Mouse (Mus musculus) liver, embryonic 14.5 days (tissue): ENCODE results near the gene Ncln. TPM values are rescaled to one million over a fixed set of nuclear protein-coding genes. Genes with fewer than 3 reads are reported as not detected.

ENCODE experiments used
- ATAC-seq: fragments of 200-750 bp; cut with Nextera tagmentation; 2 replicates; pipeline ENCODE4 v1.8.0; 2017; ENCODE audit warnings: moderate number of reproducible peaks, mild to moderate bottlenecking, moderate library complexity; ENCODE audit not compliant: insufficient read depth
- DNase-seq, 3 experiments: peaks; one replicate each; pipeline ENCODE4 v3.0.0-alpha.2; 2012 to 2013; ENCODE audit warnings: low read depth in 3 of 3, low spot score in 3 of 3
- H3K27ac ChIP-seq: fragments of 300-500 bp; sonication (generic); 2 replicates; pipeline ENCODE4 v1.5.1; 2014; ENCODE audit warnings: moderate library complexity, mild to moderate bottlenecking, control low read depth, inconsistent platforms
- H3K27me3 ChIP-seq: fragments of 300-500 bp; sonication (generic); 2 replicates; pipeline ENCODE4 v1.6.1; 2014; ENCODE audit warnings: mild to moderate bottlenecking, low read length, moderate library complexity; ENCODE audit not compliant: control insufficient read depth, insufficient read depth
- H3K36me3 ChIP-seq: fragments of 300-500 bp; sonication (generic); replicated peaks from 2 replicates; pipeline ENCODE4 v1.6.1; 2014; ENCODE audit warnings: low read depth; ENCODE audit not compliant: control insufficient read depth, insufficient read depth
- H3K4me1 ChIP-seq, 2 experiments: fragments of 200-500 bp in 1 of 2; fragments of 300-500 bp in 1 of 2; sonication (generic) in 1 of 2; replicated peaks; 2 replicates each; pipeline ENCODE4 v1.6.1; 2012 to 2014; ENCODE audit warnings: antibody characterized with exemption in 1 of 2, inconsistent platforms in 1 of 2, low read length in 1 of 2; ENCODE audit not compliant: control insufficient read depth in 2 of 2, insufficient read depth in 2 of 2
- H3K4me2 ChIP-seq: fragments of 300-500 bp; sonication (generic); 2 replicates; pipeline ENCODE4 v1.6.1; 2014; ENCODE audit warnings: low read depth, mild to moderate bottlenecking, control low read depth, moderate library complexity
- H3K4me3 ChIP-seq, 2 experiments: fragments of 200-500 bp in 1 of 2; fragments of 300-500 bp in 1 of 2; sonication (generic) in 1 of 2; 2 replicates each; pipeline ENCODE4 v1.5.1; 2012 to 2014; ENCODE audit warnings: low read depth in 2 of 2, low read length in 2 of 2, mild to moderate bottlenecking in 2 of 2, control low read depth in 1 of 2, inconsistent platforms in 1 of 2, moderate library complexity in 1 of 2; ENCODE audit not compliant: insufficient read depth in 1 of 2
- H3K9ac ChIP-seq: fragments of 300-500 bp; sonication (generic); replicated peaks from 2 replicates; pipeline ENCODE4 v1.6.1; 2014; ENCODE audit warnings: mild to moderate bottlenecking, control low read depth, moderate library complexity
- H3K9me3 ChIP-seq: fragments of 300-500 bp; sonication (generic); 2 replicates; pipeline ENCODE4 v1.6.1; 2016; ENCODE audit warnings: low read length, mixed read lengths; ENCODE audit not compliant: control insufficient read depth
- CTCF ChIP-seq: IDR thresholded peaks from 2 replicates; pipeline ENCODE4 v1.5.1; 2016; ENCODE audit warnings: antibody characterized with exemption, low read depth, control low read depth
- EP300 ChIP-seq: IDR thresholded peaks from 2 replicates; pipeline ENCODE4 v1.6.1; 2016; ENCODE audit warnings: antibody characterized with exemption, low read depth
- WGBS: fragments of 180-500 bp; shearing (Covaris S2); extraction: QIAGEN DNeasy Blood & Tissue Kit; methylation state at CpG from one replicate; pipeline ENCODE4 v1.1.7; 2014; ENCODE audit not compliant: insufficient replicate concordance; 5-methylcytosine and 5-hydroxymethylcytosine counted together
- polyA plus RNA-seq, 2 experiments: library from polyadenylated mRNA; depleted of rRNA in 1 of 2; stranded (reverse) in 1 of 2; unstranded in 1 of 2; fragments of >200 nt; fragmentation: Nextera tagmentation in 1 of 2; extraction: Ambion mirVana in 1 of 2; gene quantifications; 2 replicates each; pipeline versions ENCODE4 v1.2.1 to v1.2.3; 2012 to 2014

Ncln gene
- polyA plus RNA-seq (2012; rRNA removed) (55.7 and 71.3 TPM in 2 replicates), polyA plus RNA-seq (2014; fragmentation: Nextera tagmentation; extraction: Ambion mirVana) (23.7 and 29.4 TPM in 2 replicates)

DNA sequence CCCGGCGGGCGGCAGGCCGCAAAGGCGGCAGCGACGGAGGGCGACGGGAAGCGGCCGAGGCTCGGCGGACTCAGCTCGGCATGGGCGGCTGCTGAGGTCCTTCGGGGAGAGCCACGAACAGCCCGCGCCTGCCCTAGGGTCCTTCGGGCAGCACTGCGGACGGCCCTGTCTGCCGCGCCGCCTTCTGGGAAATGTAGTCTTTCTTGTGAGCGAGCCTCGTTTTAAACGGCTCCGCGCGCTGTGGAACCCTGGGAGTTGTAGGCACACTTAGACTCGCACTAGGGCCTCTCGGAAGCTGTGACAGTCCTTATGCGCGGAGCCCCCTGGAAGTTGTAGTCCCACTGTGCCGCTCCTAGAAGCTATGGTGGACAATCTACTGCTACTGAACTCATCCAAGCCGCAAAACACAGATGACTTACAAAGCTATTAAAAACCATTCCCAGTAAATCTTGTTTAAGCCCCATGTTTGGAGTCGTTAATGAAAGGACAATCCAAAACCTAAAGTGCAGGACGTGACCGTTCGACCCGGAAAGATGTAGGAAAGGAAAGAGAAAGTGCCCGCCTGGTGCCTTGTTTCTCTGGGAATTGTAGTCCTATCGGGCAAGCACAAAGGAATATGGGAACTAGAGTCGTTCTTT lies at the start of gene Ncln:
Gene Ncln (minus strand): TSS at position 129 of the 638 bp plus-strand sequence.
- peak within 1 kb of the TSS; percentile 72 to 86 for H3K4me3 ChIP-seq
- peaks cover 10 to 20% of the 10 kb centered on the region in 2 experiments for H3K4me1 ChIP-seq
- peaks cover 4% of the 10 kb centered on the region for H3K36me3 ChIP-seq
- ATAC-seq (peak; percentile 93), DNase-seq (peak; percentile 97 to 98 (median 97))
- H3K27ac ChIP-seq: peak within 1 kb of the TSS; percentile 35
- H3K9me3 ChIP-seq: no peaks in the 10 kb centered on the region
- H3K27me3 ChIP-seq: no peaks in the 10 kb centered on the region
- peak; percentile 29; the same call in 1 of the 2 replicates for TF ChIP-seq EP300
- TF ChIP-seq CTCF: no peak
- WGBS: under 1% methylated on average over 38 of the region's 45 CpGs
- peak within 1 kb of the TSS; percentile 72 for H3K9ac ChIP-seq
- H3K4me2 ChIP-seq: peak within 1 kb of the TSS; percentile 94

DNA sequence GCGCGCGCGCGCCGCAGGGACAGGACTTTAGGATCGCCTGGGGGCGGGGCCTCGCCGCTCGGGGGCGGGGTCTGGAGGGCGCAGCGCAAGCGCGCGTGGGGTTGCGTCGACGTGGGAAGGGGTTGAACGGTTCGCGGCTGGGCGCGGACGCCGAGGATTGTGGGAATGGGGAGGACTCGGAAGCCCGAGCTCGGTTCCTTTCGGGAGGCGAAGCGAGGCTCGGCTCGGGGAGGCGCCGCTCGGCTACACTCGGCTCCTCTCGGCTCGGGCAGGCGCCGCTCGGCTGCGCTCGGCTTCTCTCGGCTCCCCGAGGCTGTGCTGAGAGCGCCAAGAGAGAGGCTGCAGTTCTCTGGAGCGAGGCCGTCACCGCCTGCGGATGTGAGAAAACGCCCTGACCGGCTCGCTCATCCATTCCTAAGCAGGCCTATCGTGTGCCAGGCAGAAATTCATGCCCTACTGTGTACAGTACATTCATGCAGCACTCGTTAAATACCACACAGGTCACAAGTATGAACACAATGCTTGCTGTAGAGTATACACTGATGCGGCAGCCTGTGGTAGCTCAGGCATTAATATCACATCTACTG lies 49.1 kb upstream of the Ncln start, which contains the start of gene Gna11:
Gene Gna11 (minus strand): TSS at position 30 of the 587 bp plus-strand sequence.
- Histone ChIP-seq H3K9me3 (no peaks in the 10 kb centered on the region), H3K36me3 (no peaks in the 10 kb centered on the region), H3K4me1 (peaks cover 17 to 34% of the 10 kb centered on the region in 2 experiments), H3K4me2 (peak within 1 kb of the TSS; percentile 88), H3K9ac (peak within 1 kb of the TSS; percentile 75), H3K4me3 (peak within 1 kb of the TSS; percentile 71 to 78), H3K27ac (peak within 1 kb of the TSS; percentile 91), H3K27me3 (no peaks in the 10 kb centered on the region)
- DNase-seq (peak; percentile 93 to 94 (median 94)), ATAC-seq (peak; percentile 89)
- TF ChIP-seq CTCF: no peak
- no peak for TF ChIP-seq EP300
- WGBS: 1% methylated on average over 59 of the region's 59 CpGs

GRCm38 (mm10) chr10:81544296-81545160 lies 48.3 kb upstream of the Ncln start:
- no peak for DNase-seq
- H3K4me2 ChIP-seq: peak overlapping the region; percentile 88
- H3K27ac ChIP-seq: peak overlapping the region; percentile 46
- H3K9me3 ChIP-seq: no peaks in the 10 kb centered on the region
- peak overlapping the region; percentile 74 for H3K9ac ChIP-seq
- no peaks in the 10 kb centered on the region for H3K27me3 ChIP-seq
- H3K4me1 ChIP-seq: peaks cover 17 to 34% of the 10 kb centered on the region in 2 experiments
- no peaks in the 10 kb centered on the region for H3K36me3 ChIP-seq
- TF ChIP-seq EP300: no peak
- no peak for TF ChIP-seq CTCF
- peak; percentile 19; the same call in 1 of the 2 replicates for ATAC-seq
- peak overlapping the region; percentile 71 to 78 for H3K4me3 ChIP-seq
- WGBS: under 1% methylated on average over 88 of the region's 93 CpGs

DNA sequence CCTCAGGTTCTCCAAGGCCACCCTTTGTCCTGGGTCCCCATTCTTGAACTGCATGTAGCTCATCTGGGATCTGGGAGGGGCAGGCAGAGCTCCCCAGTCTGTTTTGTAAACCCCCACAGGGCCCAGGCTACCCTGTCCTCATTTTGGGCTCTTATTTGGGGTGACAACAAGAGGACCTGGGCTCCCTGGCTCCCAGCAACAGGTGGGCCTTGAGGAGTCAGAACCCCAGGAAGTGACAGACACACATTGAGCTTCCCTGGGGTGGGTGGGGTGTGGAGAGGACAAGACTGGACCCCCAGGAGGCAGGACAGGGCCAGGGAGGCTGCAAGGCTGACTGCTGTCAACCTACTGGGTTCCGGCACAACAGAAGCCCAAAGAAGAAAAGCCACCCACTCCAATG lies 47.4 kb upstream of the Ncln start:
- Histone ChIP-seq H3K4me1 (peaks cover 17 to 34% of the 10 kb centered on the region in 2 experiments), H3K9ac (peak overlapping the region; percentile 74), H3K4me2 (peak overlapping the region; percentile 88), H3K4me3 (peak overlapping the region; percentile 71 to 78), H3K36me3 (no peaks in the 10 kb centered on the region), H3K27me3 (no peaks in the 10 kb centered on the region), H3K9me3 (no peaks in the 10 kb centered on the region), H3K27ac (no peak overlapping the region)
- 83% methylated on average over 1 of the region's 1 CpGs for WGBS
- DNase-seq (no peak), ATAC-seq (no peak)
- TF ChIP-seq EP300: no peak
- TF ChIP-seq CTCF: no peak
